Mouse (Mus musculus): ENCODE measurements at regions not wholly inside any gene's neighbourhood (a gene's known extent, or its start where the extent isn't known, plus 50 kb on each side); places are given as distances from the start of the nearest gene placed in this dataset.

DNA sequence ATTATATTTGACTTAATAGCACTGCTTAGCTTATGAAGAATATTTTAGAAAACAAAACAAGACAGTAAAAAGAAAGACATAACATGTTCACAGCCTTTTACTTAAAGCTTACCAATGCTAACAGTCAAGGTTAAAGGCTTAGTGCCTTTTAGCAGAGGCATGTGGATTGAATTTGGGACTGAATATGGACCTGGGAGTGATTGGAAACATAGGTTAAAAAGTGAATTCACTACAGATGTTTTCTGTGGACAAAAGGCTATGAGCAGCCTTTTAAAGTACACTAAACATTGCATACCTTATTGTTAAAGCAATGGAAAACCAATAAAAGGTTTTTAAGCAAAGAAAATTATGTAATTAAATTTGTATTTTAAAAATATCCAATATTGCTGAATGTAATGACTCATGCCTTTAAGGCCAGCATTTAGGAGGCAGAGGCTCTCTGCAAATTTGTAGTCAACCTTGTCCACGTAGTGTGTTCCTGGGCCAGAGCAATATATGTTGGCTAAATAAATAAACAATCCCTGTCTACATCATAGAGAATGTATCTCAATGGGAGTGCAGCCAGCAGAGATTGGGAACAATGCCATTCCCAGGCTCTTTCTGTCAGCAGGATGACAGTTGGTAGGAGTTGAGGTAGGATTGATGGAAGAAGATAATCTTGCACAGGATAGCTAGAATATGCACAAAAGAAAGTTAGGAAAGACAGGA lies 521.2 kb upstream of the Cdh11 start:
- TF ChIP-seq CTCF (IDR thresholded peaks at IDR 0.05; ENCODE audit: borderline replicate concordance, insufficient read depth, low read length) (no peak), POLR2A (IDR thresholded peaks at IDR 0.05; ENCODE audit: low read depth, low read length) (no peak)
